Mouse (Mus musculus) heart, embryonic 13.5 days (tissue): ENCODE measurements around the gene Galnt18. TPM values are rescaled to one million over a fixed set of nuclear protein-coding genes. Genes with fewer than 3 reads are reported as not detected.

Experiments used
- ATAC-seq: fragments of 200-750 bp; cut with Nextera tagmentation; 2 replicates; pipeline ENCODE4 v1.8.0; 2017; ENCODE audit warnings: moderate TSS enrichment; ENCODE audit not compliant: insufficient number of reproducible peaks, low FRiP score, low TSS enrichment; ENCODE audit errors: extremely low read depth
- H3K27ac ChIP-seq: fragments of 300-500 bp; sonication (generic); replicated peaks from 2 replicates; pipeline ENCODE4 v1.5.1; 2015; ENCODE audit warnings: moderate library complexity, mild to moderate bottlenecking, inconsistent platforms
- H3K27me3 ChIP-seq: fragments of 300-500 bp; sonication (generic); replicated peaks from 2 replicates; pipeline ENCODE4 v1.6.1; 2015; ENCODE audit warnings: mild to moderate bottlenecking, inconsistent platforms
- H3K36me3 ChIP-seq: fragments of 300-500 bp; sonication (generic); 2 replicates; pipeline ENCODE4 v1.6.1; 2015; ENCODE audit warnings: mild to moderate bottlenecking, inconsistent platforms
- H3K4me1 ChIP-seq: fragments of 300-500 bp; sonication (generic); 2 replicates; pipeline ENCODE4 v1.6.1; 2015; ENCODE audit warnings: inconsistent platforms
- H3K4me2 ChIP-seq: fragments of 300-500 bp; sonication (generic); 2 replicates; pipeline ENCODE4 v1.6.1; 2015; ENCODE audit warnings: inconsistent platforms, mild to moderate bottlenecking, moderate library complexity
- H3K4me3 ChIP-seq: fragments of 300-500 bp; sonication (generic); 2 replicates; pipeline ENCODE4 v1.5.1; 2015; ENCODE audit warnings: moderate library complexity, mild to moderate bottlenecking, inconsistent platforms
- H3K9ac ChIP-seq: fragments of 300-500 bp; sonication (generic); 2 replicates; pipeline ENCODE4 v1.6.1; 2015; ENCODE audit warnings: inconsistent platforms, mild to moderate bottlenecking, moderate library complexity
- H3K9me3 ChIP-seq: fragments of 300-500 bp; sonication (generic); 2 replicates; pipeline ENCODE4 v1.6.1; 2016; ENCODE audit warnings: inconsistent platforms
- WGBS: fragments of 180-500 bp; shearing (Covaris S2); methylation state at CpG from one replicate; pipeline ENCODE4 v1.1.7; 2015; ENCODE audit warnings: mixed read lengths; 5-methylcytosine and 5-hydroxymethylcytosine counted together
- polyA plus RNA-seq: library from polyadenylated mRNA; unstranded; fragments of >200 nt; fragmentation: Nextera tagmentation; extraction: Ambion mirVana; gene quantifications from 2 replicates; pipeline ENCODE4 v1.2.1, GENCODE M21; 2015

Galnt18 gene
- polyA plus RNA-seq, 1 experiment from 2014 or later = 12.1 TPM

- Histone ChIP-seq H3K9me3 (no peaks in the 10 kb centered on the region), H3K9ac (no peak overlapping the region), H3K4me2 (no peak overlapping the region), H3K4me1 (peaks cover 11% of the 10 kb centered on the region), H3K27ac (no peak overlapping the region), H3K36me3 (0 out of 2 replicates have a peak, but pooled peaks cover 4% of the 10 kb centered on the region), H3K27me3 (peaks cover 2% of the 10 kb centered on the region; the same call in 1 of the 2 replicates), H3K4me3 (no peak overlapping the region)
- no peak for ATAC-seq
- 70% methylated on average over 8 of the region's 8 CpGs for WGBS
Measured at GRCm38 (mm10) chr7:111771251-111771801, 8.5 kb downstream of the Galnt18 start.

- no peak for ATAC-seq
- Histone ChIP-seq H3K4me3 (no peak overlapping the region), H3K27me3 (no peaks in the 10 kb centered on the region; the same call in 1 of the 2 replicates), H3K4me1 (peaks cover 13% of the 10 kb centered on the region), H3K27ac (no peak overlapping the region), H3K4me2 (no peak overlapping the region), H3K9me3 (no peaks in the 10 kb centered on the region), H3K36me3 (0 out of 2 replicates have a peak, but pooled peaks cover 4% of the 10 kb centered on the region), H3K9ac (no peak overlapping the region)
- 70% methylated on average over 3 of the region's 3 CpGs for WGBS
Measured at GRCm38 (mm10) chr7:111770585-111770984, 9.2 kb downstream of the Galnt18 start.

- WGBS = 56% methylated on average over 9 of the region's 9 CpGs
- no peak for ATAC-seq
- Histone ChIP-seq H3K27ac (no peak overlapping the region), H3K4me2 (no peak overlapping the region), H3K9me3 (no peaks in the 10 kb centered on the region), H3K4me3 (no peak overlapping the region), H3K27me3 (no peaks in the 10 kb centered on the region; the same call in 1 of the 2 replicates), H3K9ac (no peak overlapping the region), H3K36me3 (no peaks in the 10 kb centered on the region), H3K4me1 (peaks cover 11% of the 10 kb centered on the region)
Measured at GRCm38 (mm10) chr7:111766145-111766767, 13.5 kb downstream of the Galnt18 start.

GRCm38 (mm10) chr7:111762754-111763153 is 17.0 kb downstream of the Galnt18 start:
- no peak overlapping the region for H3K4me3 ChIP-seq
- H3K36me3 ChIP-seq = no peaks in the 10 kb centered on the region
- no peaks in the 10 kb centered on the region; the same call in 1 of the 2 replicates for H3K27me3 ChIP-seq
- no peak overlapping the region for H3K27ac ChIP-seq
- H3K9me3 ChIP-seq = no peaks in the 10 kb centered on the region
- no peak overlapping the region for H3K4me2 ChIP-seq
- ATAC-seq = no peak
- 35% methylated on average over 6 of the region's 6 CpGs for WGBS
- H3K9ac ChIP-seq = no peak overlapping the region
- peaks cover 12% of the 10 kb centered on the region for H3K4me1 ChIP-seq

GRCm38 (mm10) chr7:111748571-111749071 is 31.2 kb downstream of the Galnt18 start:
- Histone ChIP-seq H3K27ac (no peak overlapping the region), H3K4me1 (no peaks in the 10 kb centered on the region), H3K36me3 (no peaks in the 10 kb centered on the region), H3K9me3 (no peaks in the 10 kb centered on the region), H3K4me2 (no peak overlapping the region), H3K27me3 (no peaks in the 10 kb centered on the region), H3K9ac (no peak overlapping the region), H3K4me3 (no peak overlapping the region)
- ATAC-seq = no peak
- WGBS = 80% methylated on average over 3 of the region's 3 CpGs

- Histone ChIP-seq H3K9me3 (no peaks in the 10 kb centered on the region), H3K4me2 (no peak overlapping the region), H3K4me1 (peaks cover 13% of the 10 kb centered on the region), H3K4me3 (no peak overlapping the region), H3K36me3 (no peaks in the 10 kb centered on the region), H3K27ac (no peak overlapping the region), H3K9ac (no peak overlapping the region), H3K27me3 (no peaks in the 10 kb centered on the region)
- ATAC-seq = no peak
Measured at GRCm38 (mm10) chr7:111744770-111745169, 35.0 kb downstream of the Galnt18 start.

- H3K27me3 ChIP-seq = no peaks in the 10 kb centered on the region
- H3K4me3 ChIP-seq = no peak overlapping the region
- no peaks in the 10 kb centered on the region for H3K9me3 ChIP-seq
- H3K9ac ChIP-seq = no peak overlapping the region
- H3K4me2 ChIP-seq = no peak overlapping the region
- peak overlapping the region; percentile 63 for H3K27ac ChIP-seq
- H3K4me1 ChIP-seq = peaks cover 45% of the 10 kb centered on the region
- 48% methylated on average over 2 of the region's 2 CpGs for WGBS
- no peaks in the 10 kb centered on the region for H3K36me3 ChIP-seq
- no peak for ATAC-seq
Measured at GRCm38 (mm10) chr7:111741595-111741994, 38.2 kb downstream of the Galnt18 start.

- Histone ChIP-seq H3K27me3 (no peaks in the 10 kb centered on the region), H3K27ac (no peak overlapping the region), H3K9me3 (no peaks in the 10 kb centered on the region), H3K4me3 (no peak overlapping the region), H3K9ac (no peak overlapping the region), H3K36me3 (no peaks in the 10 kb centered on the region), H3K4me2 (no peak overlapping the region), H3K4me1 (peaks cover 52% of the 10 kb centered on the region)
- 80% methylated on average over 6 of the region's 6 CpGs for WGBS
- no peak for ATAC-seq
Measured at GRCm38 (mm10) chr7:111740091-111740490, 39.7 kb downstream of the Galnt18 start.

GRCm38 (mm10) chr7:111739371-111739765 is 40.4 kb downstream of the Galnt18 start:
- Histone ChIP-seq H3K9me3 (no peaks in the 10 kb centered on the region), H3K36me3 (no peaks in the 10 kb centered on the region), H3K4me2 (no peak overlapping the region), H3K4me1 (peaks cover 52% of the 10 kb centered on the region), H3K9ac (peak overlapping the region; percentile 28; the same call in 1 of the 2 replicates), H3K27ac (0 out of 2 replicates have a peak overlapping the region, but pooled peaks have one; percentile 24), H3K4me3 (no peak overlapping the region), H3K27me3 (no peaks in the 10 kb centered on the region)
- no peak for ATAC-seq
- 40% methylated on average over 5 of the region's 5 CpGs for WGBS

GRCm38 (mm10) chr7:111738456-111739370 is 41.1 kb downstream of the Galnt18 start:
- no peak for ATAC-seq
- H3K27ac ChIP-seq = 0 out of 2 replicates have a peak overlapping the region, but pooled peaks have one; percentile 24
- no peaks in the 10 kb centered on the region for H3K9me3 ChIP-seq
- WGBS = 55% methylated on average over 10 of the region's 10 CpGs
- H3K9ac ChIP-seq = peak overlapping the region; percentile 28; the same call in 1 of the 2 replicates
- no peaks in the 10 kb centered on the region for H3K27me3 ChIP-seq
- H3K4me2 ChIP-seq = no peak overlapping the region
- H3K4me1 ChIP-seq = peaks cover 52% of the 10 kb centered on the region
- no peak overlapping the region for H3K4me3 ChIP-seq
- no peaks in the 10 kb centered on the region for H3K36me3 ChIP-seq

- H3K27me3 ChIP-seq = no peaks in the 10 kb centered on the region
- H3K36me3 ChIP-seq = no peaks in the 10 kb centered on the region
- ATAC-seq = no peak
- H3K9me3 ChIP-seq = no peaks in the 10 kb centered on the region
- no peak overlapping the region for H3K4me3 ChIP-seq
- 39% methylated on average over 7 of the region's 7 CpGs for WGBS
- peaks cover 52% of the 10 kb centered on the region for H3K4me1 ChIP-seq
- 0 out of 2 replicates have a peak overlapping the region, but pooled peaks have one; percentile 3 for H3K27ac ChIP-seq
- no peak overlapping the region for H3K4me2 ChIP-seq
- H3K9ac ChIP-seq = no peak overlapping the region
Measured at GRCm38 (mm10) chr7:111737426-111737825, 42.4 kb downstream of the Galnt18 start.
